Mouse (Mus musculus) cerebellum, adult 11-12 months (tissue): ENCODE measurements around the gene Olfr392.

ENCODE experiments used
- DNase-seq: peaks from one replicate; pipeline ENCODE4 v3.0.0; 2022

Gene Olfr392

DNA sequence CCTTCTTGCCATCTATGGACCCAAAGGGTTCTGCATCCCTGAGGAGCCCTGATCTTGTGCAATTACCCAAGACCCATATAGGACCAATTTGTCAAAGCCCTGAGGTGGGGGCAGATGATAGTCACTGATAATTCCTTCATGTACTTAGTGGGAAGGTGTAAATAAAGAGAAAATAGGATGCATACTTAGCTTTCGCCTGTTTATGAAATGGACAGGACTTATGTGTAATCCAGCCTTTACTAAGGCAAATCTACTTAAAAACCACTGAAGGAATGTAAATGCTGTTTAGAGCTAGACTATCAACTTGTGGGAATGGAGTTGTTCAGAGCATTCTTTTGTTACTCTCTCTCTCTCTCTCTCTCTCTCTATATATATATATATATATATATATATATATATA is at the start of gene Olfr392:
Gene Olfr392, minus strand, starts transcription at position 101 of the 400 bp plus-strand sequence.
- DNase-seq: no peak

GRCm38 (mm10) chr11:73851354-73851753 is 34.5 kb upstream of the Olfr392 start, which contains the start of gene Olfr393:
Olfr393 (minus strand) TSS chr11:73851454.
- DNase-seq: no peak

DNA sequence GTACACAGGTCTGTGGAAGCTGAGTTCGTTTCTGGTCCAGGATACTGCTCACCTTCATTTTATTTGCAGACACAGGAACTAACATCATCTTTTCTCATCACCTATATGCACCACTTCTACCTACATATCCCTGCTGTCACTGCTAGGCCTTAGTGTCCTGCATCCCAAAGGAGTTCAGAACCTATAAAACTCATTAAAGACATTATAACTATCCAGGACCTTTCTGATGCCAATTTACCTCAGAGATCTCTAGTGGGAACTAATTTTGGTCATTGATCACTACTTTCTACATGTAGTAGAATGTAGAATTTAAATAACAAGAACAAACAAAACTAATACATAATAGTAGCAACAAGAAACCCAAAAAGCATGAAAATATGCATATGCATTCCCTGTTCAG is 13.9 kb downstream of the Olfr392 start, which contains the start of gene Olfr391-ps:
Gene Olfr391-ps, minus strand, starts transcription at position 101 of the 400 bp plus-strand sequence.
- no peak for DNase-seq

DNA sequence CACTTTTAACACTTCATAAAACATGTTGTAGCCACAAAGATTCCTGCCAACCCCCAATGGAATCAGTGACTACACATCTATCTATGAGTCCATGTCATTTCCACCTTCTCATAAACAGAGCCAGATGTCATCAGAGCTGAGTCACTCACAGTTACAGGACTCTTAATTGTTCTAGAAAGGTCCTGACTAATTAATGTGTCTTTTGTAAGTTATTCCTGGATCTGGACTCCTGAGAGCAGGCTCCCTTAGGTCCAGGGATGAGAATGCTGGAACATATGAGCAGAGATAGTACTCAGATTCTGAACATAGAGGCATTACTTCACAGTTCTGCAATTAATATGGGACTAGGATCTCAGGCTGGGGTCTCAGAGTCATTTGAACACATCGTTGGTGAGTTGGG is 34.2 kb downstream of the Olfr392 start, which contains the start of gene Olfr390:
Gene Olfr390, plus strand, starts transcription at position 301 of the 400 bp plus-strand sequence.
- no peak for DNase-seq

- no peak for DNase-seq
Observed at GRCm38 (mm10) chr11:73780613-73781012, 36.2 kb downstream of the Olfr392 start, which contains the start of gene Olfr389. Olfr389 (minus strand) TSS chr11:73780713.
